13 mouse cellular contexts compared by ENCODE assay signal in the genomic region with DNA sequence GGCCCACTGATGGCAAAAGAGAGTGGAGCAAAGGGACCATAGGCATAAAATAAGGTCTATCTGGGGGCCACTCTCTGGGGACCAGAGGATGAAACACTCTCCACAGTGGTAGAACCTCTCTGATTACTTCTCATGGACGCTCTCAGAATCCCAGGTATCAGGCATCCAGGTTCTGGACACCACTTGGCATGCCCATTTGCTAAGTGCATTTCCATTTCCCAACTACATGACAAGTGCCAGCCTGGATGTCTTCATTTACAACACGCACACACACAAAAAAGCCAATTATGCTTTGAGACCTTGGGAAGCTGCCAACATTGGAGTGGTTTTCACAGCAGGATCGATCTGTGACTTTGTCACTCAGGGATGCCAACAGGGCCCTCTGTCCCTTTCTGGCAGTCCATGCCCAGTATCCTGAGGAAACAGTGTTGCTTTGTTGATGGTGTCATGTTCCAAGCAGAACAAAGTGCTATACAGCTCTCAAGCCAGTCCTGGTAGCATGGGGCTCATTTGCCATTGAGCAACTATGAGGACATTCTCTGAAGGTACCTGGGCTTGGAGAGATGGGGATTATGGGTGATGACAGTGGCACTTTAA.
A peak's percentile ranks its signal among the peaks of the same experiment; 100 is the strongest.
DNase-seq lines count a peak whose midpoint lies in the region; ATAC-seq lines count a peak whose summit lies in the region.
"Had no signal": no experiment of that assay in that cellular context is flagged by ENCODE, and none has a peak within 500 bp of the region (broad histone marks: within the 10 kb centered on the region; RNA-seq: fewer than 3 reads in every experiment).

No protein-coding gene starts in this region.

- no peak overlapping the region for H3K9ac ChIP-seq in neural tube, embryonic 14.5 days (replicated peaks; ENCODE audit: low read depth, low read length)

- no peak overlapping the region for H3K4me2 ChIP-seq in neural tube, embryonic 14.5 days (ENCODE audit: low read depth, low read length)

- no peaks in the 10 kb centered on the region for H3K4me1 ChIP-seq in neural tube, embryonic 14.5 days (ENCODE audit: control insufficient read depth, insufficient read depth, low read length)

- H3K36me3 ChIP-seq in neural tube, embryonic 14.5 days (ENCODE audit: control insufficient read depth, insufficient read depth, low read length), result peaks cover 14% of the 10 kb centered on the region

- no peak overlapping the region for H3K27ac ChIP-seq in neural tube, embryonic 14.5 days (ENCODE audit: low read depth, low read length)

- no peak overlapping the region for H3K4me3 ChIP-seq in neural tube, embryonic 14.5 days (ENCODE audit: low read depth, low read length)

- peak; percentile 46; the same call in 1 of the 2 replicates for ATAC-seq in neural tube, embryonic 14.5 days (ENCODE audit: low read depth)
- ATAC-seq in megakaryocyte progenitor cell, adult 5-6 weeks (replicated peaks; ENCODE audit: poor library complexity), result no peak
- ATAC-seq: intestine, postnatal 0 days had no signal

- no peaks in the 10 kb centered on the region for H3K27me3 ChIP-seq in neural tube, embryonic 14.5 days (ENCODE audit: control insufficient read depth, insufficient read depth, low read length)

- peak; percentile 70 to 73 for DNase-seq in cerebellum, postnatal 10 days
- no peak for DNase-seq in cerebellum, adult 11 months
- peak; percentile 51 for DNase-seq in layer of hippocampus, adult 11-12 months (ENCODE audit: low spot score)
- DNase-seq in layer of hippocampus, postnatal 36 days, result no peak
- no peak for DNase-seq in neural tube, embryonic 10.5 days (ENCODE audit: extremely low spot score, low spot score)
- no peak for DNase-seq in adrenal gland, postnatal 4 days (ENCODE audit: low spot score in 2 of 2)
- DNase-seq: adrenal gland, postnatal 10 days; embryo, embryonic 11 days; kidney, postnatal 14 days; lung, postnatal 36 days had no signal

- WGBS in neural tube, embryonic 14.5 days, result 77% methylated on average over 3 of the region's 3 CpGs

- no peaks in the 10 kb centered on the region for H3K9me3 ChIP-seq in neural tube, embryonic 14.5 days (ENCODE audit: control insufficient read depth, low read length)

Comparison
In these comparisons a context has a peak if more than half of its experiments do, and no peak if none do; other contexts are left out.
1. DNase-seq: peak in cerebellum, postnatal 10 days (2 of 2) and layer of hippocampus, adult 11-12 months (single experiment); none in cerebellum, adult 11 months (single experiment), layer of hippocampus, postnatal 36 days (0 of 2), neural tube, embryonic 10.5 days (single experiment) and adrenal gland, postnatal 4 days (0 of 2).